Mouse (Mus musculus) hindbrain, postnatal 0 days (tissue): Measurements from ENCODE around the gene Clec2d. TPM values are rescaled to one million over a fixed set of nuclear protein-coding genes. Genes with fewer than 3 reads are reported as not detected.
"Not testable (repeated sequence)": the region's sequence is repeated elsewhere in the genome, so short reads cannot be mapped to it uniquely, and the experiment has no call there.

Experiments used
- ATAC-seq: fragments of 200-750 bp; cut with Nextera tagmentation; 2 replicates; pipeline ENCODE4 v1.8.0; 2017; ENCODE audit warnings: mild to moderate bottlenecking, moderate TSS enrichment, moderate library complexity
- DNase-seq: peaks from one replicate; pipeline ENCODE4 v3.0.0-alpha.2; 2015; ENCODE audit warnings: low spot score
- H3K27ac ChIP-seq: fragments of 300-500 bp; sonication (generic); 2 replicates; pipeline ENCODE4 v1.5.1; 2014; ENCODE audit warnings: mild to moderate bottlenecking
- H3K27me3 ChIP-seq: fragments of 300-500 bp; sonication (generic); 2 replicates; pipeline ENCODE4 v1.6.1; 2014; ENCODE audit warnings: low read length, mixed read lengths; ENCODE audit not compliant: insufficient read depth
- H3K36me3 ChIP-seq: fragments of 300-500 bp; sonication (generic); 2 replicates; pipeline ENCODE4 v1.6.1; 2014; ENCODE audit warnings: low read length, mixed read lengths; ENCODE audit not compliant: insufficient read depth
- H3K4me1 ChIP-seq: fragments of 300-500 bp; sonication (generic); 2 replicates; pipeline ENCODE4 v1.6.1; 2014; ENCODE audit warnings: antibody characterized with exemption, low read length, mixed read lengths; ENCODE audit not compliant: insufficient read depth
- H3K4me2 ChIP-seq: fragments of 300-500 bp; sonication (generic); 2 replicates; pipeline ENCODE4 v1.6.1; 2014; ENCODE audit warnings: low read depth, mild to moderate bottlenecking, low read length, moderate library complexity, mixed read lengths
- H3K4me3 ChIP-seq: fragments of 300-500 bp; sonication (generic); 2 replicates; pipeline ENCODE4 v1.5.1; 2014; ENCODE audit warnings: low read length
- H3K9ac ChIP-seq: fragments of 300-500 bp; sonication (generic); replicated peaks from 2 replicates; pipeline ENCODE4 v1.6.1; 2014; ENCODE audit warnings: mild to moderate bottlenecking, low read length, moderate library complexity, mixed read lengths
- H3K9me3 ChIP-seq: fragments of 300-500 bp; sonication (generic); 2 replicates; pipeline ENCODE4 v1.6.1; 2016; ENCODE audit warnings: low read length, mixed read lengths
- CTCF ChIP-seq: IDR thresholded peaks from 2 replicates; pipeline ENCODE4 v1.5.1; 2016; ENCODE audit warnings: antibody characterized with exemption, control low read depth, low read depth
- WGBS: fragments of 180-500 bp; shearing (Covaris S2); extraction: QIAGEN DNeasy Blood & Tissue Kit; methylation state at CpG from one replicate; pipeline ENCODE4 v1.1.7; 2014; 5-methylcytosine and 5-hydroxymethylcytosine counted together
- polyA plus RNA-seq: library from polyadenylated mRNA; unstranded; fragments of >200 nt; fragmentation: Nextera tagmentation; extraction: Ambion mirVana; gene quantifications from 2 replicates; pipeline ENCODE4 v1.2.1, GENCODE M21; 2015
- total RNA-seq: library from RNA; depleted of rRNA; stranded (reverse); fragments of >200 nt; gene quantifications from 2 replicates; pipeline ENCODE4 v1.2.3, GENCODE M21; 2014

The Clec2d gene
- total and polyA plus RNA-seq, 2 experiments from 2014 or later = 10.5 TPM; not detected in 1

DNA sequence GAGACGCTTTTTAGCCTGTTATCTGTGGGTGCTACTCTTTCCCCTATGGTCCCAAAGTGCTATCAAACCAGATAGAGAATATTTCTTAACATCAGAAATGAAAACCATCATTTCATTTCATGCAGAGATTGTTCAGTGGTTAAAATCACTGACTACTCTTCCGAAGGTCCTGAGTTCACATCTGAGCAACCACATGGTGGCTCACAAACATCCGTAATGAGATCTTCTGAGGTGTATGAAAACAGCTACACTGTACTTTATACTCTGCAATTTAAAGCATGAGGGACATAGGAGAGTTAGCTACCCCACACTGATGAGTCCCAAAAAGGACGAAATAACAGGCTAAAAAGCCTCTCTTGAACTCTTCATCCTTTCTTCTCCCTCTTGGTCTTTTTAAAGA is 5.6 kb downstream of the Clec2d start:
- H3K9ac ChIP-seq = no peak overlapping the region
- no peak overlapping the region for H3K27ac ChIP-seq
- no peak for ATAC-seq
- no peak for TF ChIP-seq CTCF
- no peaks in the 10 kb centered on the region for H3K36me3 ChIP-seq
- H3K9me3 ChIP-seq = no peaks in the 10 kb centered on the region
- H3K4me1 ChIP-seq = no peaks in the 10 kb centered on the region
- no peaks in the 10 kb centered on the region for H3K27me3 ChIP-seq
- 86% methylated on average over 4 of the region's 4 CpGs for WGBS
- DNase-seq = no peak
- no peak overlapping the region for H3K4me3 ChIP-seq
- no peak overlapping the region for H3K4me2 ChIP-seq

DNA sequence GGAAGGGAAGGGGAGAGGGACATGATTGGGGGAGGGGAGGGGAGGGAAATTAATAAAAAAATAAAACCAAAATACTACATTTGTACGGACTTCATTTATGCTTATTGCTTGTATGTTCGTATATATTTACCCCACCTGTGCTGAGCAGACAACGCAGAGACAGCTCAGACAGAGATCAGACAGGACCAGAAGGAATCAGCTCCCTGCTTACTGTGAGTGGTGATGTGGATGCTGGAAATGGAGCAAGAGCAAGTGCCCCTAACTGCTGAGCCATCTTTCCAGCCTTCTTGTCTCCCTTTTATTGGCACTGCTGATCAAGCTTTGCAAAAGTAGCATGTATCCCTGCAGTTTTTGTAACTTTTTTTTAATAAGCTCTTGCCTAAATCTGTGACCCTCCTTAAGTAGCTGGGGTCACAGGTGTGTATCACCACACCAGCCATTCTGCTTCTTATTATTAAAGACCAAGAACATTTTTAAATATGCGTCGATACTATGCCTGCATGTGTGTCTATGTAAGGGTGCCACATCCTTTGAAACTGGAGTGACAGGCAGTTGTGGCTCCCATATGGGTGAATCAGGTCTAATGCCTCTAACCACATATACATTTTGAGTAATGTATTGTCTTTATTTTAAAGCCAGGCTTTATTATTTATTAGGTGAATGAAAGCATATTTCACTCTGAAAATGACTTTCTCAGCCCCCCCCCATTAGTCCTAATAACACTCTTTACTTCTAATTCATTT is 6.2 kb downstream of the Clec2d start:
- DNase-seq (no peak), ATAC-seq (no peak)
- Histone ChIP-seq H3K9me3 (no peaks in the 10 kb centered on the region), H3K4me2 (no peak overlapping the region), H3K27ac (no peak overlapping the region), H3K4me1 (no peaks in the 10 kb centered on the region), H3K9ac (no peak overlapping the region), H3K4me3 (no peak overlapping the region), H3K36me3 (no peaks in the 10 kb centered on the region), H3K27me3 (no peaks in the 10 kb centered on the region)
- 89% methylated on average over 5 of the region's 5 CpGs for WGBS
- TF ChIP-seq CTCF = no peak

DNA sequence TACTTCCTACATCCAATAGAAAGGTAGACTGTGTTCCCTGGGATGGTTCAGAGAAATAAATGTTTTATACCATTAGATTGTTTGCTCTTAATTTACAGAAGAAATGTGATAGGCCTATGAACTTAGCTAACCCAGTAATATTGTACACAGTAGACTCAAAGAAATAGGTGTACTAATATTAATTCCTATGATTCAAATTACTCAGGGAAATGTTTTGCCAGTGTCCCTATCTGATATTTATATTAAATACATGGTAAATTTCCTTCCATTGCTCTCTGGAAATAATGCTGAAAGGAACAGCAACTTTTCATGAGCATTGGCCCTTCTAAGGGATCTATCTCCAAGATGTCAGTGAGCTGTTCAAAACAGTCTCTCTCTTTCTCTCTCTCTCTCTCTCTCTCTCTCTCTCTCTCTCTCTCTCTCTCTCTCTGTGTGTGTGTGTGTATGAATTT is 6.8 kb downstream of the Clec2d start:
- DNase-seq (no peak), ATAC-seq (no peak)
- H3K36me3 ChIP-seq = no peaks in the 10 kb centered on the region
- H3K27me3 ChIP-seq = no peaks in the 10 kb centered on the region
- no peak overlapping the region for H3K27ac ChIP-seq
- no peaks in the 10 kb centered on the region for H3K9me3 ChIP-seq
- no peak for TF ChIP-seq CTCF
- no peaks in the 10 kb centered on the region for H3K4me1 ChIP-seq
- no peak overlapping the region for H3K4me3 ChIP-seq
- H3K9ac ChIP-seq = no peak overlapping the region
- no peak overlapping the region for H3K4me2 ChIP-seq

DNA sequence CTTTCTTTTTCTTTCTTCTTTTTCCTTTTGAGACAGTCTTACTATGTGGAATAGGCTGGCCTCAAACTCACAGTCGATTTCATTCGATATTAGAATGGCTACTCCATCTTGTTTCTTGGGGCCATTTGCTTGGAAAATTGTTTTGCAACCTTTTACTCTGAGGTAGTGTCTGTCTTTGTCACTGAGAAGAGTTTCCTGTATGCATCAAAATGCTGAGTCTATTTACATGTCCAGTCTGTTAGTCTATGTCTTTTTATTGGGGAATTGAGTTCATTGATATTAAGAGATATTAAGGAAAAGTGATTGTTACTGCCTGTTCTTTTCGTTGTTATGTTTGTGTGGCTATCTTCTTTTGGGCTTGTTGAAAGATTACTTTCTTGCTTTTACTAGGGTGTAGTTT is 7.4 kb downstream of the Clec2d start:
- 88% methylated on average over 3 of the region's 3 CpGs for WGBS
- not testable (repeated sequence) for H3K36me3 ChIP-seq, H3K4me3 ChIP-seq, H3K27me3 ChIP-seq, H3K4me1 ChIP-seq, DNase-seq, ATAC-seq, H3K4me2 ChIP-seq, H3K27ac ChIP-seq, H3K9ac ChIP-seq, H3K9me3 ChIP-seq

DNA sequence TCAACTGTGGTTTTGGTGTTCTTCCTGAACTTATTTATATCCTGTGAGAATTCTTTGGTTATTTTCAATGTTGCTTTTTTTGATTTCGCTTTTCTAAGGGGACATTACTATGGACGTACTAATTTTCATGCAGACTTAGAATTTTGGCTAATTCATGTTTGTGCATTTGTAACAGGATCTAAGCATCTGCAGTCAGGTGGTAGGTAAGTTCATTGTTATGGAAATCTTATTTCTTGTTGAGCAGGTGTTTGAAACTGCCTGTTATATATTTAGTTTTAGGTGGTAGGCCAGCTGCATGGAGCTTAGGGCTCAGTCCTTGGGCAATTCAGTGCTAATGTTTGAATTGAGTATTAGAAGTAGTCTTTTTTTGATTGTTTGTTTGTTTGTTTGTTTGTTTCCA is 13.0 kb downstream of the Clec2d start:
- Histone ChIP-seq H3K27ac (no peak overlapping the region), H3K4me2 (no peak overlapping the region), H3K9ac (no peak overlapping the region), H3K9me3 (no peaks in the 10 kb centered on the region), H3K27me3 (no peaks in the 10 kb centered on the region), H3K4me1 (no peaks in the 10 kb centered on the region), H3K36me3 (no peaks in the 10 kb centered on the region), H3K4me3 (no peak overlapping the region)
- 91% methylated on average over 2 of the region's 2 CpGs for WGBS
- DNase-seq (no peak), ATAC-seq (no peak)
- no peak for TF ChIP-seq CTCF

DNA sequence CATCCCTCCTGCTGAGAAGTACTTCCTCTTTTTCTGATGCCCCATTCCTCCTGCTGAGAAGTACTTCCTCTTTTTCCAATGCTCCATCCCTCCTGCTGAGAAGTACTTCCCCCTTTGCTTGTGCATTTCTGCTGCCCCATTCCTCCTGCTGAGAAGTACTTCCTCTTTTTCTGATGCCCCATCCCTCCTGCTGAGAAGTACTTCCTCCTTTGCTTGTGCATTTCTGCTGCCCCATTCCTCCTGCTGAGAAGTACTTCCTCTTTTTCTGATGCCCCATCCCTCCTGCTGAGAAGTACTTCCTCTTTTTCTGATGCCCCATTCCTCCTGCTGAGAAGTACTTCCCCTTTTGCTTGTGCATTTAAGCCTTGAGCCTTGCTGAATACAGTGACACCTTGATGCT is 19.7 kb downstream of the Clec2d start:
- DNase-seq, H3K4me3 ChIP-seq, H3K9me3 ChIP-seq, H3K4me1 ChIP-seq, H3K4me2 ChIP-seq, ATAC-seq, H3K9ac ChIP-seq, H3K36me3 ChIP-seq, H3K27ac ChIP-seq, H3K27me3 ChIP-seq: not testable (repeated sequence)

DNA sequence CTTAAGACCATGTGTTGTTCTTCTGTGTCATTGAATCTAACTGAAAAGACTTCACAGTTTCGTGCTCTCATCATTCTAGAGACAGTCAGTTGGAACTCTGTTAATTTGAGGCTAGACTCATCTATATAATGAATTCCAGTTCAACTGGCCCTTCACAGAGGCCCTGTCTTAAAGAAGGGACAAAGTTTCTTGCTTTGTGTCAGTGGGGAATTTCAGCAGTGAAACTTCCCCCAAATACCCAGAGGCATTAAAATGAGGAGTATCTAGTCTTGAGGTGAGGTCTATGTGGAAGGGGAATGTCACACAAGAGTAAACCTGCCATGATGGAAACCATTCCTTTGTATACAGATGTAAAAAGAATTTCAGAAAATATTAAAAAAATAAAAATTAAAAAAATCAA is 21.9 kb downstream of the Clec2d start:
- 91% methylated on average over 1 of the region's 1 CpGs for WGBS
- ATAC-seq = no peak
- no peak overlapping the region for H3K4me3 ChIP-seq
- no peaks in the 10 kb centered on the region for H3K9me3 ChIP-seq
- H3K9ac ChIP-seq = no peak overlapping the region
- no peak overlapping the region for H3K27ac ChIP-seq
- H3K36me3 ChIP-seq = no peaks in the 10 kb centered on the region
- H3K4me1 ChIP-seq = no peaks in the 10 kb centered on the region
- no peak overlapping the region for H3K4me2 ChIP-seq
- TF ChIP-seq CTCF = no peak
- H3K27me3 ChIP-seq = no peaks in the 10 kb centered on the region
- DNase-seq = no peak
